Mouse (Mus musculus) heart, embryonic 11.5 days (tissue): Measurements from ENCODE around the gene Hspb6. TPM values are rescaled to one million over a fixed set of nuclear protein-coding genes. Genes with fewer than 3 reads are reported as not detected.

Experiments
- ATAC-seq: fragments of 200-750 bp; cut with Nextera tagmentation; replicated peaks from 2 replicates; pipeline ENCODE4 v1.8.0; 2017; ENCODE audit warnings: moderate library complexity; ENCODE audit not compliant: insufficient number of reproducible peaks, low FRiP score, low TSS enrichment
- H3K27ac ChIP-seq: fragments of 300-500 bp; sonication (generic); 2 replicates; pipeline ENCODE4 v1.5.1; 2014; ENCODE audit warnings: mild to moderate bottlenecking, low read depth, low read length
- H3K27me3 ChIP-seq: fragments of 300-500 bp; sonication (generic); 2 replicates; pipeline ENCODE4 v1.6.1; 2014; ENCODE audit warnings: mild to moderate bottlenecking, low read length, mixed read lengths; ENCODE audit not compliant: control insufficient read depth, insufficient read depth
- H3K36me3 ChIP-seq: fragments of 300-500 bp; sonication (generic); 2 replicates; pipeline ENCODE4 v1.6.1; 2014; ENCODE audit warnings: mild to moderate bottlenecking, low read length, moderate library complexity, mixed read lengths; ENCODE audit not compliant: control insufficient read depth, insufficient read depth
- H3K4me1 ChIP-seq: fragments of 300-500 bp; sonication (generic); 2 replicates; pipeline ENCODE4 v1.6.1; 2014; ENCODE audit warnings: low read length; ENCODE audit not compliant: control insufficient read depth, insufficient read depth
- H3K4me2 ChIP-seq: fragments of 300-500 bp; sonication (generic); 2 replicates; pipeline ENCODE4 v1.6.1; 2014; ENCODE audit warnings: mild to moderate bottlenecking, moderate library complexity
- H3K4me3 ChIP-seq: fragments of 300-500 bp; sonication (generic); 2 replicates; pipeline ENCODE4 v1.5.1; 2014; ENCODE audit warnings: low read depth, low read length
- H3K9ac ChIP-seq: fragments of 300-500 bp; sonication (generic); 2 replicates; pipeline ENCODE4 v1.6.1; 2014; ENCODE audit warnings: mild to moderate bottlenecking, low read depth, low read length, moderate library complexity
- H3K9me3 ChIP-seq: fragments of 300-500 bp; sonication (generic); replicated peaks from 2 replicates; pipeline ENCODE4 v1.6.1; 2016; ENCODE audit warnings: low read length; ENCODE audit not compliant: control insufficient read depth
- WGBS: fragments of 180-500 bp; shearing (Covaris S2); extraction: QIAGEN DNeasy Blood & Tissue Kit; methylation state at CpG from one replicate; pipeline ENCODE4 v1.1.7; 2014; ENCODE audit not compliant: insufficient replicate concordance; 5-methylcytosine and 5-hydroxymethylcytosine counted together
- polyA plus RNA-seq: library from polyadenylated mRNA; unstranded; fragments of >200 nt; fragmentation: Nextera tagmentation; extraction: Ambion mirVana; gene quantifications from 2 replicates; pipeline ENCODE4 v1.2.1, GENCODE M21; 2014

Gene Hspb6
- polyA plus RNA-seq, 1 experiment from 2014 or later, result 12.5 TPM

DNA sequence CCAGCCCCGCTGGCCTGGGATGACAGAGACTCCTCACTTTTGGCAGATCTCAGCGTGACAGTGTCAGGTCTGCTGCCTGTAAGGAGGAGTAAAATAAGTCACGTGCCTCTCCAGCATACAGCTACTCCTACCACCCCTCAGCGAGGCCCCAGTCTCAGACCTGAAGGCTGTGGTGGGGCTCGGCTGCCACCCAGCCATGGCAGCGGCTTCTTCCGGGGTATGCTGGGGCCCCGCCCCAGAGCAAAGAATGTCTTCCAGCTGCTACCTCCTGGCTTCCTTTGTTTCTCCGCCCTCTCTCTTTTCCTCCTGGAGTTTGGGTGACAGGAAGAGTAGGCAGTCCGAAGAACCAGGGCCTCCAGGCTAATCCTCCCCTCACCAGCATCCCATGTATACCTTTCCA lies 26.0 kb upstream of the Hspb6 start:
- no peak for ATAC-seq
- Histone ChIP-seq H3K9me3 (no peaks in the 10 kb centered on the region), H3K27me3 (0 out of 2 replicates have a peak, but pooled peaks cover 3% of the 10 kb centered on the region), H3K27ac (no peak overlapping the region), H3K9ac (peak overlapping the region; percentile 43; the same call in 1 of the 2 replicates), H3K4me1 (peaks cover 11% of the 10 kb centered on the region), H3K4me3 (no peak overlapping the region; the same call in 1 of the 2 replicates), H3K36me3 (peaks cover 21% of the 10 kb centered on the region), H3K4me2 (peak overlapping the region; percentile 44)
- WGBS, result 16% methylated on average over 10 of the region's 10 CpGs

DNA sequence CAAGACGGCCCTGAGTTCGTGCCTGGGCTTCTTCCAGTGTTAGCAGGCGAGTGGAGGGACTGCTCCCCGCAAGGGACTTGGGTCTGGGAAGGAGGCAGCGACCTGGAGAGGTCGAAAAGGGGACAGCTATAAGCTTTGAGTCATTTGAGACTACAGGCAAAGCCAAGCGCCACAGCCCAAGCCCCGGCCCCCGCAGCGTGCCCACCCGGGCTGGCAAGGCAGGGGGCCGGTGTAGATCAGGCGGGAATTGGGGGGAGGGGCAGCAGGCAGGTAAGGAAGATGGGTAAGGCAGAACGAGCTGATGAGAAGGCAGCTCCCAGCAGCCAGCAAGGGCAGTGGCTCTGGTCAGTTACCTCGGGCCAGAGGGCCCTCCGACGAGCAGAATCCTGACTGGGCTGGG lies 25.6 kb upstream of the Hspb6 start:
- no peak for ATAC-seq
- Histone ChIP-seq H3K27me3 (0 out of 2 replicates have a peak, but pooled peaks cover 3% of the 10 kb centered on the region), H3K4me1 (peaks cover 11% of the 10 kb centered on the region), H3K4me3 (no peak overlapping the region), H3K4me2 (peak overlapping the region; percentile 44), H3K36me3 (peaks cover 21% of the 10 kb centered on the region), H3K9me3 (no peaks in the 10 kb centered on the region), H3K27ac (no peak overlapping the region), H3K9ac (peak overlapping the region; percentile 43; the same call in 1 of the 2 replicates)
- 14% methylated on average over 17 of the region's 17 CpGs for WGBS

GRCm38 (mm10) chr7:30526981-30527380 lies 25.0 kb upstream of the Hspb6 start:
- Histone ChIP-seq H3K4me2 (no peak overlapping the region), H3K4me3 (no peak overlapping the region), H3K4me1 (peaks cover 11% of the 10 kb centered on the region), H3K36me3 (peaks cover 21% of the 10 kb centered on the region), H3K9ac (no peak overlapping the region), H3K27me3 (0 out of 2 replicates have a peak, but pooled peaks cover 3% of the 10 kb centered on the region), H3K27ac (no peak overlapping the region), H3K9me3 (no peaks in the 10 kb centered on the region)
- 75% methylated on average over 14 of the region's 14 CpGs for WGBS
- no peak; the same call in 1 of the 2 replicates for ATAC-seq

DNA sequence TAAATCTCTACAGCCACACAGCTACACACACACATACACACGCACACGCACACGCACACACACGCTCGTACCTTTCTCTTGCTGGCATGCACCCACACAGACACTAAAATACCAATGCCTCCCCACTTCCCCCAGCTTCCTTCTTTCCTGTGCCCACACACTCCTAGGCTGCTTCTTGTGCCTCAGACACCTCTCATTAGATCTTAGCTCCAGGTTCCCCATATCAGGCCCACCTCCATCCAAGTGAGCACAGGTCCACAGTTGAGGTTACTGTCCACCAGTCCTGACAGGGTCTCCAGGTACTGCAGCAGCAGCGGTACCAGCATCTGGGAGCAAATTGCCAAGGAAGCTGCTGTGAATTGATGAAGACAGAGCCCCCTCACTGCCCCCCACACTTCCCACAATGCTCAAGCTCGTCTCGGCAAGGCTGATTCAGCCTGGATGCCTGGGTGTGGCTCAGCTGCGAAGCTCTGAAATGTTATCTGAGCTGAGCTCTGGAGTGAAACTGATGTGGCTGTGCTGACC lies 20.6 kb upstream of the Hspb6 start:
- no peaks in the 10 kb centered on the region for H3K9me3 ChIP-seq
- no peak overlapping the region for H3K27ac ChIP-seq
- H3K4me2 ChIP-seq, result no peak overlapping the region
- H3K27me3 ChIP-seq, result peaks cover 10% of the 10 kb centered on the region; the same call in 1 of the 2 replicates
- peaks cover 21% of the 10 kb centered on the region for H3K4me1 ChIP-seq
- 0 out of 2 replicates have a peak overlapping the region, but pooled peaks have one; percentile 28 for H3K9ac ChIP-seq
- WGBS, result 69% methylated on average over 9 of the region's 9 CpGs
- no peak overlapping the region for H3K4me3 ChIP-seq
- H3K36me3 ChIP-seq, result peaks cover 13% of the 10 kb centered on the region
- ATAC-seq, result no peak

DNA sequence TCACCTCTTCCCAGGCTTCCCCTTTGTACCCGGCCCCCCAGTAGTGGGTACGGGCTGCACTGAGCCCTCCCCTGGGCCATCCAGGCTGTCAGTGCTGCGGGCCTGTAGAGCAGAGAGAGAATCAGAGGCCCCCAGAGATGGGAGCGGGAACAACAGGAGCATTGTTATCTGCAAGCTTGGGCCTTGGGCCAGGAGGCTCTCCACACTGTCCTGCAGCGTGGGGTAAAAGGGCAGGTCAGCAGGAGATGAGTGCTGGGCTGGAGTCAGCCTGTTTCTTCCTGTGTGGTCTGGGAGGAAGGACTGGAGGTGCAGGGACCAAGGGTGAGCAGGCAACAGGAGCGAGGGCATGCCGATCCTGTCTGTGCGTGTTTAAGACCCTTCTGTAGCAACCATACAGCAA lies 19.0 kb upstream of the Hspb6 start:
- Histone ChIP-seq H3K9me3 (no peaks in the 10 kb centered on the region), H3K9ac (no peak overlapping the region), H3K4me3 (0 out of 2 replicates have a peak overlapping the region, but pooled peaks have one; percentile 3), H3K4me2 (peak overlapping the region; percentile 14; the same call in 1 of the 2 replicates), H3K4me1 (peaks cover 18% of the 10 kb centered on the region), H3K27ac (no peak overlapping the region), H3K36me3 (peaks cover 11% of the 10 kb centered on the region), H3K27me3 (peaks cover 10% of the 10 kb centered on the region; the same call in 1 of the 2 replicates)
- WGBS, result 28% methylated on average over 8 of the region's 8 CpGs
- ATAC-seq, result no peak

DNA sequence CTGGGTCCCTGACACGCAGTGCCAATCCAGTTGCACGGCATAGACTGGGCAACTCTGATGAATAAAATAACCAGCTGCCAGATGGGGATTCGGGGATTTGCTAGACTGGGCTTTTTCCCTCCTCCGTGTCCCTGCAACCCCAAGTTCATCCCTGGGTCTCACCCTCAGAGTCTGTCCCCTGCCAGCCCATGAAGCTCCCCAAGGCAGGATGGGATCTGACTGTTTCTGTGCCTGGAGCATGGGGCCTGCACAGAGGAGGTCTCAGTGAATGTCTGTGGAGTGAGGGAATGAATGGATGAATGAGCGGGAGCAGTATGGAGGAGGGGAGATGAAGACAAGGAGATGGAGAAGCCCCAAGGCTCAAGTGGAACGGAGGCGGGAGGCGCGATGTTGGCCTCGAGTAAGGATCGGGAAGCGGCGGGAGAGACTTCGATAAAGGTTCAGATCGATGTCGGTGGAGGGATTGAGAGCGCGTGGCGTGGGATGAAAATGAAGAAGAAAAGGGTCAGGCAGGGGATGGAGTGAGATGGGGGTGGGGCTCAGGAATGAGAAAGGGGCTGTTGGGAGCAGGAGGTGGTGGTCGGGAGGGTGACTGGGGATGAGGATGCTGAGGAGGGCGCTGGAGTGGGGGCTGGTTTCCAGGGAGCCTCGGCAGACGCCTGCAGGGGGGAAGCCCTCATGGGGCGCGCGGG lies 17.9 kb upstream of the Hspb6 start:
- Histone ChIP-seq H3K4me2 (peak overlapping the region; percentile 98), H3K4me3 (peak overlapping the region; percentile 79), H3K27me3 (peaks cover 7% of the 10 kb centered on the region; the same call in 1 of the 2 replicates), H3K4me1 (peaks cover 18% of the 10 kb centered on the region), H3K9me3 (no peaks in the 10 kb centered on the region), H3K27ac (no peak overlapping the region), H3K9ac (peak overlapping the region; percentile 85), H3K36me3 (peaks cover 6% of the 10 kb centered on the region)
- no peak; the same call in 1 of the 2 replicates for ATAC-seq
- WGBS, result 9% methylated on average over 26 of the region's 26 CpGs

DNA sequence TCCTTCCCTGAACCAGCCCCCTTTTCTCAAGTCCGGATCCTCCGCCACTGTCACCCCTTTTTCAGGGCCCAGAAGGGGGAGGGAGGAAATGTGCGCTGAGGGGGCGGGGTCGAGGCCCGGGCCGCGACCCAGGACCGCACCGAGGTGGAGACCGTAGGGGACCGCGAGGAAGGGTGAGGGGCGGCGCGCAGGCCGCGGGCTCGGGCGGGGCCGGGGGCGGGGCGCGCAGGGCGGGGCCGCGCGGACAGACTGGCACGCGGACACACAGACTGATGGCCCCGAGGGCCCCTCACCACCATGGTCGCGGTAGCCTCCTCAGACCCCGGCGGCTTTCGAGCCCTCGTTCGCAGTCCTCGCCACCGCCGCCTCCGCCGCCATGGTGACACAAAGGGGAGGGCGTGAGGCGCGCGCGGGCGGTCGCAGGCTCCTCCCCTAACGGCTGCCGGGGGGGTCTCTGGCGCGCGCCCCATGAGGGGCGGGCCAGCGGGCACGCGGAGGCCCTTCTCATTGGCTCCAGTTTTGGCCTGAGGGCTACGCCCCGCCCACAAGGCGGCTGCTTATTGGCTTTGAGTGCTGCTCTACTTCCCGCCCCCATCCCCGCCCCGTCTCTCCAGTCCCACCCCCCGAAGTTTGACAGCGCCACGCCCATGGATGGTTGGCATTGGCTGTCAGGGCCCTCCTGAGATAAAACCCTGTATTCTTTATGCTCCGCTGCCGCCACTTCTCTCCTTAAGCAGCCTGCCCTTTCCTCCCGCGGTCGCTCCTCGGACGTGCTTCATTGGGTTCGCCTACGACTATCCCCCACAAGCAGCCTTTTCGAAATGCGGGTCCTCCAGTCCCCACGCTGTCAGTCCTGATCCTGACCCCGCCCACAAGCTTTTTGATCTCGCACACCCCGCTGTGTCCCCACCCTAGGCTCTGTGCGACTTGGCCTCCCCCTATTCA lies 17.1 kb upstream of the Hspb6 start, which contains the start of gene Arhgap33:
Gene Arhgap33, minus strand, starts transcription at position 428 of the 945 bp plus-strand sequence.
- WGBS, result under 1% methylated on average over 60 of the region's 84 CpGs
- Histone ChIP-seq H3K36me3 (0 out of 2 replicates have a peak, but pooled peaks cover 3% of the 10 kb centered on the region), H3K4me3 (peak within 1 kb of the TSS; percentile 79), H3K4me1 (peaks cover 18% of the 10 kb centered on the region), H3K9me3 (no peaks in the 10 kb centered on the region), H3K27ac (0 out of 2 replicates have a peak within 1 kb of the TSS, but pooled peaks have one; percentile 15), H3K27me3 (peaks cover 7% of the 10 kb centered on the region; the same call in 1 of the 2 replicates), H3K9ac (peak within 1 kb of the TSS; percentile 85), H3K4me2 (peak within 1 kb of the TSS; percentile 98)
- ATAC-seq, result peak; percentile 90

DNA sequence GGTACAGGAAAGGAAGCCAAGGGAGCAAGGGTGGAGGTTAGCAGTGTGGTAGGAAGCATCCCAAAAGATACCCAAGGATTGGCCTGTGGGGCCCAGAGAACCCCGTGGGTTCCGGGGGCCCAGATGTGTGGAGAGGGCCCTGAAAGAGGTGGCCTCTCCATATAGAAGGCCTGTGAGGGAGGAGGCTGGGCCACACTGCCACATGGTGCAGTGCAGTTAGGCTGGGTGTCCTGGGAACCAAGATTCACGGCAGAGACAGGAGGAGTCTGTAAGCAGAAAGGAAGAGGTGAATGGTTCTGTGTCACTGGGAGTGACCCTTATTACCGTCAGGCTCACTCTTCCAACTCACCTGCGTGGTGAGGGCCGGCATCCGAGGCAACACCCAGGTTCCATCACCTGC lies 11.4 kb upstream of the Hspb6 start:
- 82% methylated on average over 7 of the region's 7 CpGs for WGBS
- Histone ChIP-seq H3K4me2 (no peak overlapping the region), H3K36me3 (peaks cover 3% of the 10 kb centered on the region; the same call in 1 of the 2 replicates)

More for the DNA sequence above, 11.4 kb upstream of the Hspb6 start:
- no peak overlapping the region for H3K4me3 ChIP-seq
- H3K9me3 ChIP-seq, result no peaks in the 10 kb centered on the region
- H3K27me3 ChIP-seq, result no peaks in the 10 kb centered on the region
- H3K9ac ChIP-seq, result no peak overlapping the region
- peaks cover under 1% of the 10 kb centered on the region; the same call in 1 of the 2 replicates for H3K4me1 ChIP-seq
- no peak overlapping the region for H3K27ac ChIP-seq
- ATAC-seq, result no peak
